Mouse (Mus musculus) lung, postnatal 36 days (tissue): ENCODE results near the gene Homer2.

Experiments used
- DNase-seq: peaks from one replicate; pipeline ENCODE4 v3.0.0; 2022; ENCODE audit warnings: mixed read lengths

Gene Homer2

GRCm38 (mm10) chr7:81557252-81557984 is 149.9 kb downstream of the Homer2 start:
- DNase-seq = peak; percentile 72

GRCm38 (mm10) chr7:81556839-81557238 is 150.5 kb downstream of the Homer2 start:
- DNase-seq = no peak

- DNase-seq = peak; percentile 61
Measured at GRCm38 (mm10) chr7:81554369-81554768, 153.0 kb downstream of the Homer2 start.

GRCm38 (mm10) chr7:81553589-81553988 is 153.7 kb downstream of the Homer2 start:
- no peak for DNase-seq
